Mouse (Mus musculus) megakaryocyte progenitor cell, adult 5-6 weeks (primary cell): ENCODE data around the gene Sys1. TPM values are rescaled to one million over a fixed set of nuclear protein-coding genes. Genes with fewer than 3 reads are reported as not detected.

ENCODE experiments used
- ATAC-seq: replicated peaks from 2 replicates; pipeline ENCODE4 v1.8.0; 2016; ENCODE audit warnings: mild to moderate bottlenecking, moderate TSS enrichment, inconsistent platforms; ENCODE audit not compliant: poor library complexity
- total RNA-seq, 2 experiments: library from RNA; stranded (forward) in 1 of 2; stranded (reverse) in 1 of 2; fragments of 157-497, 149-512 nt in 1 of 2; fragments of 200-1000 nt in 1 of 2; gene quantifications; 2 replicates each; pipeline versions ENCODE4 v1.2.3 to v1.2.4; 2015 to 2017

Gene Sys1
- total RNA-seq (2015), result 39.1 and 39.5 TPM in 2 replicates
- total RNA-seq (2017), result 11.2 and 20.0 TPM in 2 replicates

DNA sequence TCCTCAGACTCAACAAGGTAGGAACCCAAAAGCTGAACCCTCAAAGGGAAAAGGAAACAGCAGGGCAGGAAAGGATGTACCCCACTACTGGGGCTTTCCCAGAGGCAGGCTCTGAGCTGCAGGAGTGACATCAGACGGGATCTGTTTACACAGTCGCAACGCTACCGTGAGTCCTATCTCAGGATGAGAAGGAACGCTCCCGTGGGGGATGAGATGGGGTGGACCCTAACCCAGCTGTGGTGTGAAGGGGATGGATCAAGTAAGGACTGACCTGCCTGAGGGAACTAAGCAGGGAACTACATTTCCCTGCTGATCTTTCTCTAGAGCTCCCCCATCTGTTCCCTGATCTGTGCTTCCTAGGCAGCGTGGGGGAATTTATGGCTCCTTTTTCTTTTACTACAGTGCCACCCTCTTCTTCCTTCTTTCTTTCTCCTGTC is at the start of gene Sys1:
TSS of gene Sys1 (plus strand) at position 101 of the 437 bp plus-strand sequence.
- no peak for ATAC-seq

DNA sequence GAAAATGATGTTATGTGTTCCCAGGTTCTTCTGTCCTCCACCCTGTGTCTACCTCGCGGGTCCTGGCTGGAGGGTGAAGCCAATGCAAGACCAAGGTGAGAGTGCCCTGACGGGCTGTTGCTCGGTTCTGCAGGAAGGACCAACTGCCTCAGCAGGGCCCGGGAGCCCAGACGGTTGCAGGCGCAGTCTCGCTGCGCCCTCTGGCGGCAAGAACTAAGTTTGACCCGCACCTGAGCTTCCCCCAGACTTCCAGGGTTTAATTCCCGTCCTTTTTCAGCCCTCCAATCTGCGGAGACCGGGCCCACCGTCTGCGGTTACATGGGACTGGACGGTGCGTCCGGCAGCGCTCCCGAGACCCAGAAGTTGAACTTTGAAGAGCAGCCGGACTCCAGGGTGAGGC is 49.1 kb upstream of the Sys1 start:
- peak; percentile 75 for ATAC-seq

DNA sequence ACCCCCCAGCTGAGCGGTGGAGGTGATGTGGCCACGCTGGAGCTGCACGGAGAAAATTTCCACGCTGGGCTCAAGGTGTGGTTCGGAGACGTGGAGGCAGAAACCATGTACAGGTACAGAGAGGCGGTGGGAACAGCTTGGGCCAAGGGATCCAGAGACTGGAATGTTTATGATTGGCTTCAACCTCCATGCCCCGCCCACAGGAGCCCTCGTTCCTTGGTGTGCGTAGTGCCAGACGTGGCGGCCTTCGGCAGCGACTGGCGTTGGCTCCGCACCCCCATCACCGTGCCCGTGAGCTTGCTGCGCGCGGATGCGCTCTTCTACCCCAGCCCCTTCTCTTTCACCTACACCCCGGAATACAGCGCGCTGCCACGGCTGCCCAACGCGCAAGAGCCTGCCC is 42.6 kb upstream of the Sys1 start:
- ATAC-seq, result no peak

DNA sequence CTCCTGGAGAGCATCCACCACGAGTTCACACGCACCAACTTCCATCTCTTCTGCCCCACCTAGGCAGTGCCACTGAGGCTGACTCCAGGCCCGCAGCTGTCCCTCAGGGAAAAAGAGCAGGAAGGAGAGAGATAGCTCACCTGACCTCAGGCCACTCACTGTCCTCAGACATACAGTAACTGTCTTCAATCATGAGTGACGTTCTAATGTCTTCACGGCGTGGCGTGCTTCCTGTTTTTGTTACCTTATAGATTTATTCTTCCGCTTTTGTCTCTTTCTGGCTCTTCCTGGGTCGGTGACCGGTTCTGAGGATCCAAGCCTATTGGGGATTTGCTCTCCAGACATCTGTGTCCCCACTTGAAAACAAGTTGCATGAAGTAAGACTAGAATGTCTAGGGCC is 42.2 kb upstream of the Sys1 start:
- ATAC-seq, result no peak

DNA sequence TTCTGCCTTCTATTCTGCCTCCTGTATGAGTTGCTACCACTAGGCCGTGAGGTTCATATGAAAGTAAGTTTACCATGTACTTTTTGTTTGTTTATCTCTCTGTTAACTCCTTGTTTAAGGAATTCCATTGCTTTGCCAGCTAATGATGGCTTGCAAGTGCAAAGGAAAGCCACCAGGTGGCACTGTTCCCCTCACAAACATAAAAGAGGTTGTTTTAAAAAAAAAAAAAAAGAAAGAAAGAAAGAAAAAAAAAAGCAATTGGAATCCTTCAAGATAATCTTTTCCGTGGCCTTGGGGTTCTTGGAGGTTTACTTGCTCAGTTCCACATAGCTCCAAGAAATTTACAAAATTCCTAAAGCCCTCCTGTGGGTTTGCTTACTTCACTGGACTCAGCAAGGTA is 39.6 kb upstream of the Sys1 start:
- 0 out of 2 replicates have a peak, but pooled peaks have one; percentile 44 for ATAC-seq

DNA sequence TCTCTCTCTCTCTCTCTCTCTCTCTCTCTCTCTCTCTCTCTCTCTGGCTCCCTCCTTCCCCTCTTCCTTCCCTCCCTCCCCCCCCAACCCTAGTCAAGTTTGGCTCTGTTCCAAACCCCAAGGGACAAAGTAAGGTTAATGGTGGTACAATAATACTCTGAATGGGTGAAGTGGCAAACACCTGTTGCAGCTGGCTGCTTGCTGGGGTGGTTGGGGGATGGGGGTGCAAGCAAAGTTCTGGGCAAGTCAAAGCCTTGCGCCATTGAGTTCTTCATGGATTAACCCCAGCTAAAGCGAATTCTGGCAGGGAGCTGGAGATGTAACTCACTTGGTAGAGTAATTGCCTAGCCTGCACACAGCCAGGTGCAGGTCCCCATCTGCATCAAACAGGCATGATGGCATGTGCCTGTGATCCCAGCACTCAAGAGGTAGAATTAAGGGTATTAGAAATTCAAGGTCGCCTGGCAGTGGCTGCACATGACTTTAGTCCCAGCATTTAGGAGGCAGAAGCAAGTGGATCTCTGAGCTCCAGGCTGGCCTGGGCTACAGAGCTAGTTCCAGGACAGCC is 38.4 kb upstream of the Sys1 start:
- ATAC-seq, result no peak

DNA sequence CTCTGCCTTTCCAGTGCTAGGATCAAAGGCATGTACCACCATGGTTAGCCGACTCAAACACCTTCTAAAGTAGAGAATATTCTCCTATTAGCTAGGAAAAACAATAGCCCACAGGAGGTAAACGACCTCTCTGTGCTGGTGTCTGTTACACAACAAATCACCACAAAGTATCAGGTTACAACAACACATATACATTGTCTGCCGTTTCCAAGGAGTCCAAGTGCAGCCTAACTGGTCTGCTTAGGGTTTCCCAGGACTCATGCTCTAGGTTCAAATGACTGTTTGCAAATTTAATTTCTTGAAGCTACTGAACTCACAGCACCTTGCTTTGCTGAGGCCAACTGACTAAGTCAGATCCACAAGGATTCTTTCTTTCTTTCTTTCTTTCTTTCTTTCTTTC is 37.3 kb upstream of the Sys1 start:
- ATAC-seq, result no peak

DNA sequence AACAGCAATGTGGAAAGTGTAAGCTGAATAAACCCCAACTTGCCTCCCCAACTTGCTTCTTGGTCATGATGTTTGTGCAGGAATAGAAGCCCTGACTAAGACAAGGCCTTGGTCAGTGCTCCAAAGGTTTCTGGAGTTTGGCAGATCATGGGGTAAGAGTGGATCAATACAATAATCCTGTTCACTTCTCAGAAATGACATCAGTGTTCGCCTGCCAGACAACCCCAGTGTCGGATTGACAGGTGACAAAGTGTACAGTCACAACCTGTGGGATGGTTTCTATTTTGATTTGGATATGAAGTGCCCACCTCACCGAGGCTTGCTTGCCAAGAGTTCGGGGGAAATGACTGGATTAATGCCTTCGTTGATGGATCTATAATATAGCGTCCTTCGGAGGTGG is 35.5 kb upstream of the Sys1 start:
- ATAC-seq, result no peak

DNA sequence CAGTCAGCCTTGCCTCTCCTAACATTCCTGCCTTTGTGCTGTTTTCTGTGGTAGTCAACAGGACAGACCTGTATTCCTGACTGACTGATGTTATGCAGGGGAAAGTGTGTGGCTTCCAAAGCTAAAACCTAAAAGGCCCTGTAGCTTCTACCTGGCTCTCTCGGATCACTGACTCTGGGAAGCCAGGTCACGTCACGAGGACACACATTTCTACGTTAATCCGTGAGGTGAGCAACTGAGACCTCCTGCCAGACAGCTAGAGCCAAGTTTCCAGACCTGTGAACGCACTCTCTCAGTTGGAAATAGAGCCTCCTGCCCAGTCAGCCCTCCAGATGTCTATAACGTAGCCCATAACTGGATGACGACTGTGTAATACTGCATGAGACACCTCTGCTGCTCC is 34.8 kb upstream of the Sys1 start:
- no peak for ATAC-seq

DNA sequence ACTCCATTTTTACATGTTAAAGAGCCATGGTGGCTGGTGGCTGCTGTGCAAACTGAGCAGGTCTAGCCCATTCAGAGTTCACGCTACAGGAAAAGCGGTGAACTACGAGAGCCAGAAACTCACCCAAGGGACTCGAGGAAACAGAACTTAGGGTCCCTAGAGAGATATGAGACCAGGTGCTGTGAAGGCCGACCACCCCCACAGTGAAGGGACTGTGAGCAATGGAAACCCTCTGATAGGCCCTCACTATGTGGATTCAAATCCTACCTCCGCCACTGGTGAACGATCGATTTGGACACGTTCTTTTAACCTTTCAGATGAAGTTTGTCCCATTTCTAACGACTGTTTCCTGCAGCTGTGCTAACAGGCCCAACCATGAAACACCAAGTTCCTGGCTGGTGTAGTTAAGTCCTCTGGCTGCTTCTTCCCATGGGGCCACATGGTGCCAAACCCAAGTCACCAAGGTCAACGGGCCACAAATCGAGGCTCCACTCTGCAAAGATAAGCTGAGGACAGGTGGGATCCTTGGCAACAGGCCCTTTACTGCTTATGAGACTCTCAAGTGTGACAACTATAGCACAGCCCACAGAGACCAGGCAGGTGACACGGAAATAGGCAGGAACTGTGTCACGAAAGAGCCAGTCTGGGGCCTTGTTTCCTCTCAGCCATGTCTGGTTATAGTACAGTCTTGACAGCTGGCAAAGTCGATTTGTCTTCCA is 33.9 kb upstream of the Sys1 start:
- no peak for ATAC-seq

DNA sequence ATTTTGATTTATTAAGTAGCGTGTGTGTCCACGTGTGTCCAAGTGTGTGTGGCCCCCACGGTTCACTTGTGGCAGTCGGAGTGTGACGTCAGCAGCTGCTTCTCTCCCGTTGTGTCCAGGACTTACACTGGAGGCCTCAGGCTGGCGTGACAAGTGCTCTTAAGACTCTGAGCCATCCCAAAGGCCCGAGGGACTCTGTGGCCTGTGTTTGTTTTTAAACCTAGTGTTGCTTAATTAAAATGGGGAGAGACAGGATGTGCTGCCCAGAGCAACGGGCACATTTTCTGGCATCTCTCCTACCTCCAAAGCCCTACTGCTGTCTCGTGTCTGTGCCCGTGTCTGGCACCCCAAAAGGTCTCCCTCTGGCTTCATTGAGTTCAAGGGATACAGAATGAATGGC is 33.3 kb upstream of the Sys1 start:
- ATAC-seq, result no peak

DNA sequence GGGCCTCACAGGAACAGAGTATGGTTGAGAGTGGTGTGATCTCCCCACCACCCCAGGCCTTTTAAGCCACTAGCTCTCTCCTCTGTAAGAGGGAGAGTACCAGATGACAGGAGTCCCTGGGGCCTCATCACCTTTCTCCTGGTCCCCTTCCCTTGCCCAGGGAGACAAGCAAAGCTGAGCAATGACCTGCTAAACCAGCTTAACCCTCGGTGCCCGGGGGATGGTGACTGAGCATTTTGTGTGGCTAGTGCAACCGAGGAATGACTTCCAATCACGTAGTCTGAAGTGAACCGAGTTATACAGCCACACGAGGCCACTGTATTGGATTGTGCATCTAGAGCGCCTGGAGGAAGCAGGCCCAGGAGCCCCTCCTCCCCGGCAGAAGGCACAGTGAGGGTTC is 32.4 kb upstream of the Sys1 start:
- ATAC-seq, result no peak

DNA sequence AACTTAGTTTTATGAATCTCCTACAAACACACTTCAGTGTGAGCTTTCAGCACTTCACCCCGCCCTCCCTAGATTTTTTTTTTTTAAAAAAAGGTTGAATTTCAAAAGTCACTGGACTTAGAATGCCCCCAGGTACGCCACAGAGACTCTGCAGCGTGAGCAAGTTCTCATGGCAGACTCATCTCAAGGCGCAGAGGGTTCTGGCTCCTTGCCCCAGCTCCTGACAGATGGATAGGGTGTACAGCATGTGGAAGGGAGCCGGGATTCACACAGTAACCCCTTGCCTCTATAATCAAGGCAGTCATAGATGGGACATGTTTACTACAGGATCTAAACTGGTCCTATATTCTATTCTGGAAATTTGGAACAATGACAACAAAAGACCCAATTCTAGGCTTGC is 31.4 kb upstream of the Sys1 start:
- ATAC-seq, result no peak

DNA sequence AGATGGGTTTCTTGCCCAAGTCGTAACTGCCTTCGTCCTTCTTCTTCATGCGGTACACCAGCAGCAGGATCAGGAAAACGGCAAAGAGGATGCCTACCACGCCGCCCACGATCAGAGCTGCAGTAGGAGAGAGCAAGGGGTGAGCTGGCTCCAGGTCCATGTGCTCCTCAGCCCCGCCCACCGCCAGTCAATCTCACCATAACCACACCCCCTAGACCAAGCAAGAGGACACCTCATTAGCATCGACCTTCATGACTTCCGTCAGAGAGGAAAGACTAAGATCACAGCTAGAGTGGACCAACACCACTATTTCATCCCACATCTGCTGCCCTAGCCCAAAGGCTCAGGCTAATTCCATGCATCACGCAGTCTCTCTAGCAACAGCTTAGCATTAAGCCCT is 30.6 kb upstream of the Sys1 start:
- no peak for ATAC-seq

DNA sequence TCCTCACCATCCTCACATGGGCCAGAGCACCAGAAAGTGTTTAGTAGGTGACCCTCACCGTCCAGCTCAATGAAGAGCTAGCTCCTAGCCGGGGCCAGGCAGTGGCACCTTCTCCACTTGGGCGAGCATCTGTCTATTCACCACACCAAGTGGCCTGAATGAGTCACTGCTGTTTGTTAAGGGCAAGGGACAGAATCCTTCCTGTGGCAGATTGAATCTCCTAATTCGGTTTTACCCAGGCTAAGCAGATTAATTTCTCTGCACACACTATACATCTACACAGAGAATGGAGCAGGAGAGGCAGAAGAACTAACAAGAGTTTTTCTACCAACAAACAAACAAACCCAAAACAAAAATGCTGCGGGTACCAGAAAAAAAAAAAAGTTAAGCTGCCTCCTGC is 29.8 kb upstream of the Sys1 start:
- no peak for ATAC-seq

DNA sequence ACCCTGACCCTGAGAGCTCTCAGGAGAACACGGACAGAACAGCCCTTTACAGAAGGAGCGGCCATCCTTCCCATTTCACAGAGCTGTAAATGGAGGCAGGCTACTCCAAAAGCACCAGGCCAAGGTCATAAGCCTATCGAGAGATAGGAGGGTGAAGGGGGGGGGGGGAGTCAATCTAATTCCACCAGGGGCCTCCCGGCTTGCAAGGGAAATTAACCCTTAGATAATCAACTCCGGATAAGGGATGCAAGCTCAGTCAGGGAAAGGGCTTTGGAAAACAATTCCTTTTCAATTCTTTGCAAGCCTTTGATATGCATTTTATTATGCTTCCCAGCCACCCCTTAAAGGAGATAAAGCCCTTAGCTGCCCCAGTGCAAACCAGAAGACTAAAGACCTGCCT is 28.3 kb upstream of the Sys1 start:
- ATAC-seq, result no peak

DNA sequence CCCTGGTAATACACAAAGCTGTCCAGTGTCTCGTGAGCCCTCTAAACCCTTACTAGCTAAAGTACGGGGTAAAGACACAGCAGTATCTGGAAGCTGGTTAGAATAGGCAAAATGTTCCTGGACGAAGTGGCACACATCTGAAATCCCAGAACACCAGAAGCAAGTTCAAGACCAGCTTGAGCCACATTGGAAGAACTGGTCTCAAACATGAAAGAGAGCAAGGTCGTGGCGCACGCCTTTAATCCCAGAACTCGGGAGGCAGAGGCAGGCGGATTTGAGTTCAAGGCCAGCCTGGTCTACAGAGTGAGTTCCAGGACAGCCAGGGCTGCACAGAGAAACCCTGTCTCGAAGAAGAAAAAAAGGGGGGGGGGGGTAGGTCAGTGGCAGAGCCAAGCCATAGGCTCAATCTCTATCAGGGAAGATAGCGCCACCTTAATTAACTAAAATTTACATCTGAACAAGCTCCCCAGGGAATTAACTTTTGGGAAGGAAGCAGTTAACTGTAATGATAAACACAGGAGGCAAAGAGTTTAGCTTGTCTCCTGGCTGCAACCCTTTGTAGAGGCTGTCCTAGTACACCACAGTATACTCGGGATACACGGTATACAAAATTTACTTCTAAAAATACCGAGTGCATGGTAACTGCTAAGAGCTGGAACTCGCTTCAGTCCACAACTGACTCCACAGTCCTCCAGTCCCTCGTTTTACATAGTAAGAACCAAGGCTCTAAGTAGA is 26.7 kb upstream of the Sys1 start:
- no peak for ATAC-seq

DNA sequence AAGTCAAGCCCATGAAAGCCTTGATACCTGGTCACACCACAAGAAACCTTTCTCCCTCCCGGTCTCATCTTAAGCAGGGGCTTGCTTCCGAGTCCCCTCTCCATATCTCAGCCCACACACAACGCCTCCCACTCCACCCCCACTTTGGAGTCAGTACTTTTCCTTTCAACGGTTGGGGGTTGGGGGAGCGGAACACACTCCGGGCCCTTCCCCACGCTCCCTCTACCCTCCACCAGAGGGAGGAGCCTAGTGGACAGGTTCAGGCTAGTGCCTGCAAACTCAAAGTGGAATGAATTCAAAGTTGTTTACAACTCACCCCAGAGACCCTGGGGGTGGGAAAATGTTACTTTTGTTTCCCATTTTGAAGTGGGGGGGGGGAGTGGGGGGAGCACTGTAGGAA is 26.1 kb upstream of the Sys1 start:
- no peak for ATAC-seq

DNA sequence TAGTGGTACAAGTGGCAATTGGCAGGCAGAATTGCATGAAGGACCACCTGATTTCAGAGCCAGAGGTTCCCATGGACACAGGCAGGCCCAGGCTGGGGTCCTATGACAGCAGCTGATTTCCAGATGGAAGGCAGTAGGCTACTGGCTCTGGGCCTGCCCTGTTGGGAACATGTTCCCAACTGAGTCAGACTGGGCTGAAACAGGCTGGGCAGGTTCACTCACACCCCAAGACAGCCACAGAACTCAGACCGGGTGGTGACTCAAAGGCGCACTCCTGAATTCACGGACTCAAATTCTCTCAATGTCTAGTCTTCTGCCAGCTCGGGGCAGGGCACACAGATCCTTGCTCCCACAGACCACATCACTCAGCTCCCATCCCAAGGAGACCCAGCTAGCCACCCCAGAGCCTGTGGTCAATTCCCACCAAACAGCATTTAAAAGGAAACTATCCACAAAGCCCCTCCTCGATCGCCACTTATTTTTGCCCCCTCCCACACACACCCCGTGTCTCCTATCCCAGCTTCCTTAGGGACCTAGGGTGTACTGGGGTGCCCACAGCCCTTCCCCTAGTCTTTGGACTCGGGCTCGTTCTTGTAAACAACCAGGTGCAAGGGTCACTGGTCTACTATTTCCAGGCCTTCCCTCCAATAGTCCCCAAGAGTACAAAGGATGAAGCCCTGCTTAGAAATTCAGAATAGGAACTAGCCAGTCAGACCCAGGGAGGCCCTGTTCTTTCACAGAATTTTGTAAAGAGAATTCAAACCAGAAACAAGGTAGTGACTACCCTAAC is 24.9 kb upstream of the Sys1 start:
- ATAC-seq, result no peak

DNA sequence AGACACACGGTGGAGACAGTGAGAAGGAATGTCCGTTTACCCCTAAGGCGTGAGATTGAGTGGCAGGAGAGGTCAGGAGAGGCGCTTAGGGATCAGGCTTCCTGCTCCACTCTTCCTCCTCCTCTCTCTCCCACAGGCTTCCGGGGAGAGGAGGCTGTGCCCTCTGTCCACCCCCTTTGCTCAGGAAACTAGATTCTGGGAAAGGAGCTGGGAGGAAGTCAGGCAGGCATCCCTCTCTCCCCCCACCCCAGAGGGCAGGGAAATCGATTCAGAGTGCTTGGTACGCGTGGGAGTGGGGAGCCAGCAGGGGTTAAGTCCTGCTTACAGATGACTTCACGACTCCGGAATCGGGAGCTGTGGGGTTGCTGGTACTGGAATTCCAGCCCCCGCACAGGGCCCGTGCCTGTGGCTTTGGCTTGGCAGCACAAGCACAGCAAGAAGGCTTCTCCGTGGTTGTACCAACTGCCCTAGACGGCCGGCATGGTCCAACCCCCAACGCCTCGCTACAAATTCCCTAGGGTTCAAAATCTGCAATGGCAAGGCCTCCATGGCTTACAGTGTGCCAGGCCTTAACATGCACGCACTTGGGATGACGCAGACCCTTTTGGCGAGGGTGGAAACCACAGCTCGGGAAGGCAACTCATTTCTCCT is 24.1 kb upstream of the Sys1 start:
- ATAC-seq, result no peak
